Mouse (Mus musculus) liver, adult 2 months (tissue): ENCODE measurements around the gene Cuta.
"Not testable (repeated sequence)": the region's sequence is repeated elsewhere in the genome, so short reads cannot be mapped to it uniquely, and the experiment has no call there.

ENCODE experiments used
- CTCF ChIP-seq: fragments of 200-500 bp; IDR thresholded peaks from 2 replicates; pipeline ENCODE4 v1.5.1; 2011; ENCODE audit warnings: low read depth, low read length, control low read depth
- POLR2A ChIP-seq: fragments of 200-500 bp; IDR thresholded peaks from 2 replicates; pipeline ENCODE4 v1.6.1; 2011; ENCODE audit warnings: low read length, control low read depth; ENCODE audit not compliant: insufficient read depth; ENCODE audit errors: extremely low read depth

GRCm38 (mm10) chr17:26931795-26932194 lies 7.6 kb downstream of the Cuta start:
- peak; percentile 77 for TF ChIP-seq CTCF
- TF ChIP-seq POLR2A = not testable (repeated sequence)
